In genomic region chr4:108387681-108388253, GRCm38 (mm10) we compare ENCODE assay signal across 8 mouse cellular contexts. TPM values are rescaled to one million over a fixed set of nuclear protein-coding genes. Genes with fewer than 3 reads are reported as not detected.
DNase-seq lines count a peak whose midpoint lies in the region; ATAC-seq and TF ChIP-seq lines count a peak whose summit lies in the region.
"Had no signal": no experiment of that assay in that cellular context is flagged by ENCODE, and none has a peak within 500 bp of the region (broad histone marks: within the 10 kb centered on the region; RNA-seq: fewer than 3 reads in every experiment).

No protein-coding gene starts in this region.

- H3K4me2 ChIP-seq in hindbrain, embryonic 14.5 days (replicated peaks): peak overlapping the region; percentile 62
- H3K4me2 ChIP-seq in limb, embryonic 13.5 days (replicated peaks): peak overlapping the region; percentile 69
- peak overlapping the region; percentile 52 for H3K4me2 ChIP-seq in midbrain, embryonic 12.5 days (replicated peaks)
- peak overlapping the region; percentile 64 for H3K4me2 ChIP-seq in stomach, embryonic 15.5 days

- H3K4me3 ChIP-seq in gastrocnemius, adult 2 months: peak overlapping the region; percentile 75
- H3K4me3 ChIP-seq in hindbrain, embryonic 14.5 days (replicated peaks; ENCODE audit: low read length): peak overlapping the region; percentile 23
- peak overlapping the region; percentile 42 for H3K4me3 ChIP-seq in limb, embryonic 13.5 days
- H3K4me3 ChIP-seq in midbrain, embryonic 12.5 days: peak overlapping the region; percentile 30
- H3K4me3 ChIP-seq in stomach, embryonic 15.5 days (replicated peaks): peak overlapping the region; percentile 36

- H3K9me3 ChIP-seq in hindbrain, embryonic 14.5 days (ENCODE audit: control insufficient read depth, low read length): no peaks in the 10 kb centered on the region
- H3K9me3 ChIP-seq in limb, embryonic 13.5 days: no peaks in the 10 kb centered on the region
- no peaks in the 10 kb centered on the region for H3K9me3 ChIP-seq in midbrain, embryonic 12.5 days
- H3K9me3 ChIP-seq in stomach, embryonic 15.5 days: no peaks in the 10 kb centered on the region

- intact Hi-C loops in gastrocnemius, adult 2 months (cut with DNase I): loop anchor here (2.0 kb wide), 1 partner anchor 71 kb away; the partner anchor contains the start of gene Tut4

- peak overlapping the region; percentile 77 for H3K27ac ChIP-seq in gastrocnemius, adult 2 months
- H3K27ac ChIP-seq in hindbrain, embryonic 14.5 days: peak overlapping the region; percentile 81
- peak overlapping the region; percentile 83 for H3K27ac ChIP-seq in limb, embryonic 13.5 days
- H3K27ac ChIP-seq in midbrain, embryonic 12.5 days (replicated peaks): peak overlapping the region; percentile 68
- H3K27ac ChIP-seq in stomach, embryonic 15.5 days: peak overlapping the region; percentile 81

- peak overlapping the region; percentile 70 for H3K9ac ChIP-seq in hindbrain, embryonic 14.5 days
- peak overlapping the region; percentile 66 for H3K9ac ChIP-seq in limb, embryonic 13.5 days
- H3K9ac ChIP-seq in midbrain, embryonic 12.5 days (replicated peaks): peak overlapping the region; percentile 37
- H3K9ac ChIP-seq in stomach, embryonic 15.5 days: peak overlapping the region; percentile 13; the same call in 1 of the 2 replicates

- peaks cover 24% of the 10 kb centered on the region; the same call in 1 of the 2 replicates for H3K4me1 ChIP-seq in hindbrain, embryonic 14.5 days (replicated peaks; ENCODE audit: control insufficient read depth, insufficient read depth, low read length)
- H3K4me1 ChIP-seq in limb, embryonic 13.5 days: peaks cover 24% of the 10 kb centered on the region
- peaks cover 24% of the 10 kb centered on the region for H3K4me1 ChIP-seq in midbrain, embryonic 12.5 days
- no peaks in the 10 kb centered on the region; the same call in 1 of the 2 replicates for H3K4me1 ChIP-seq in stomach, embryonic 15.5 days

- peak; percentile 66 for DNase-seq in adrenal gland, adult 2 months
- peak; percentile 58 for DNase-seq in cerebellum, adult 9-11 months
- DNase-seq in gastrocnemius, adult 2 months: peak; percentile 79
- DNase-seq in hindbrain, embryonic 14.5 days (ENCODE audit: low spot score): peak; percentile 73

- H3K27me3 ChIP-seq in hindbrain, embryonic 14.5 days (ENCODE audit: control insufficient read depth, insufficient read depth, low read length): no peaks in the 10 kb centered on the region
- H3K27me3 ChIP-seq in limb, embryonic 13.5 days: peaks cover 14% of the 10 kb centered on the region
- H3K27me3 ChIP-seq in midbrain, embryonic 12.5 days: peaks cover 27% of the 10 kb centered on the region
- H3K27me3 ChIP-seq in stomach, embryonic 15.5 days (replicated peaks): peaks cover 4% of the 10 kb centered on the region

- peak; percentile 39 for ATAC-seq in hindbrain, embryonic 14.5 days (ENCODE audit: low FRiP score)
- ATAC-seq in limb, embryonic 13.5 days (ENCODE audit: low FRiP score, low read depth): peak; percentile 68
- ATAC-seq in midbrain, embryonic 12.5 days (ENCODE audit: low FRiP score, low read depth): peak; percentile 77
- ATAC-seq in stomach, embryonic 15.5 days (ENCODE audit: insufficient read depth, low FRiP score, low read depth): peak; percentile 61; the same call in 1 of the 2 replicates

- H3K36me3 ChIP-seq in hindbrain, embryonic 14.5 days (replicated peaks; ENCODE audit: control insufficient read depth, insufficient read depth): no peaks in the 10 kb centered on the region
- H3K36me3 ChIP-seq in limb, embryonic 13.5 days: no peaks in the 10 kb centered on the region
- no peaks in the 10 kb centered on the region for H3K36me3 ChIP-seq in midbrain, embryonic 12.5 days
- no peaks in the 10 kb centered on the region for H3K36me3 ChIP-seq in stomach, embryonic 15.5 days

- peak; percentile 43 for TF ChIP-seq CTCF in gastrocnemius, adult 2 months (IDR thresholded peaks at IDR 0.05)

- 4% methylated on average over 18 of the region's 18 CpGs for WGBS in hindbrain, embryonic 14.5 days
- 2% methylated on average over 18 of the region's 18 CpGs for WGBS in limb, embryonic 13.5 days
- WGBS in midbrain, embryonic 12.5 days: 7% methylated on average over 18 of the region's 18 CpGs
- WGBS in stomach, embryonic 15.5 days: 1% methylated on average over 18 of the region's 18 CpGs

RNA-seq across cellular contexts. Expression of gene Shisal2a, which starts 4.6 kb away (rescaled TPM):
- 1 to 10 TPM; 6.4 to 9.5 TPM for total RNA-seq in adrenal gland, adult 2 months (2021)
- 14.3 and 16.2 TPM in 2 replicates for polyA plus RNA-seq in adrenal gland, adult 2 months (2012; rRNA removed)
- total RNA-seq in gastrocnemius, adult 2 months (2021): not detected
- polyA plus RNA-seq in hindbrain, embryonic 14.5 days (2014; fragmentation: Nextera tagmentation; extraction: Ambion mirVana): 5.5 and 7.6 TPM in 2 replicates
- polyA plus RNA-seq in limb, embryonic 13.5 days (2015; fragmentation: Nextera tagmentation; extraction: Ambion mirVana): 7.0 and 7.4 TPM in 2 replicates
- polyA plus RNA-seq in midbrain, embryonic 12.5 days (2016; fragmentation: Nextera tagmentation; extraction: Ambion mirVana): 1.7 and 2.0 TPM in 2 replicates
- polyA plus RNA-seq in stomach, embryonic 15.5 days (2015; fragmentation: Nextera tagmentation; extraction: Ambion mirVana): 2.3 and 2.6 TPM in 2 replicates
- total RNA-seq: layer of hippocampus, postnatal 25 days had no signal

RNA-seq across cellular contexts. Expression of gene Gpx7, which starts 19.0 kb away (rescaled TPM):
- total RNA-seq in adrenal gland, adult 2 months (2021): 1 to 10 TPM; 5.1 to 8.5 TPM
- polyA plus RNA-seq in adrenal gland, adult 2 months (2012; rRNA removed): 8.4 and 9.4 TPM in 2 replicates
- total RNA-seq in gastrocnemius, adult 2 months (2021): 1 to 10 TPM; 6.3 TPM
- 32.6 and 34.9 TPM in 2 replicates for polyA plus RNA-seq in hindbrain, embryonic 14.5 days (2014; fragmentation: Nextera tagmentation; extraction: Ambion mirVana)
- 88.5 and 89.8 TPM in 2 replicates for polyA plus RNA-seq in limb, embryonic 13.5 days (2015; fragmentation: Nextera tagmentation; extraction: Ambion mirVana)
- 39.3 and 54.2 TPM in 2 replicates for polyA plus RNA-seq in midbrain, embryonic 12.5 days (2016; fragmentation: Nextera tagmentation; extraction: Ambion mirVana)
- polyA plus RNA-seq in stomach, embryonic 15.5 days (2015; fragmentation: Nextera tagmentation; extraction: Ambion mirVana): 53.9 and 54.6 TPM in 2 replicates

RNA-seq across cellular contexts. Expression of gene Coa7, which starts 59.8 kb away (rescaled TPM):
- 10 to 100 TPM; 46.9 to 53.0 TPM for total RNA-seq in adrenal gland, adult 2 months (2021)
- polyA plus RNA-seq in adrenal gland, adult 2 months (2012; rRNA removed): 6.5 and 7.7 TPM in 2 replicates
- total RNA-seq in gastrocnemius, adult 2 months (2021): 10 to 100 TPM; 33.6 to 35.8 TPM
- polyA plus RNA-seq in hindbrain, embryonic 14.5 days (2014; fragmentation: Nextera tagmentation; extraction: Ambion mirVana): 43.8 and 47.9 TPM in 2 replicates
- 47.2 and 49.0 TPM in 2 replicates for polyA plus RNA-seq in limb, embryonic 13.5 days (2015; fragmentation: Nextera tagmentation; extraction: Ambion mirVana)
- polyA plus RNA-seq in midbrain, embryonic 12.5 days (2016; fragmentation: Nextera tagmentation; extraction: Ambion mirVana): 50.4 and 57.5 TPM in 2 replicates
- polyA plus RNA-seq in stomach, embryonic 15.5 days (2015; fragmentation: Nextera tagmentation; extraction: Ambion mirVana): 45.3 and 53.9 TPM in 2 replicates

Comparison
In these comparisons a context has a peak if more than half of its experiments do, and no peak if none do; other contexts are left out.
1. Peak in every context shown above with its lines: DNase-seq, ATAC-seq, H3K4me3 ChIP-seq and H3K27ac ChIP-seq.
2. H3K4me3 ChIP-seq: peak in every context shown above with its lines; median percentile 75 in gastrocnemius, adult 2 months; 42 in limb, embryonic 13.5 days; 36 in stomach, embryonic 15.5 days; 30 in midbrain, embryonic 12.5 days; 23 in hindbrain, embryonic 14.5 days.
3. H3K9ac ChIP-seq: peak in every context shown above with its lines; median percentile 70 in hindbrain, embryonic 14.5 days; 66 in limb, embryonic 13.5 days; 37 in midbrain, embryonic 12.5 days; 13 in stomach, embryonic 15.5 days.